Mouse (Mus musculus): ENCODE data around the gene Il4ra. TPM values are rescaled to one million over a fixed set of nuclear protein-coding genes. Genes with fewer than 3 reads are reported as not detected.

The Il4ra gene
- total RNA-seq (2022), result 100 to 1,000 TPM in 2 of 4 experiments, 10 to 100 TPM in 2; 33.7 to 203 (median 102) TPM

- peak; percentile 93 for DNase-seq
Measured at GRCm38 (mm10) chr7:125551766-125552709, at the start of gene Il4ra. Gene Il4ra (plus strand): TSS chr7:125552120.

- DNase-seq, result no peak
Measured at GRCm38 (mm10) chr7:125503374-125504092, 48.4 kb upstream of the Il4ra start.

- DNase-seq, result no peak
Measured at GRCm38 (mm10) chr7:125504618-125505017, 47.3 kb upstream of the Il4ra start.

GRCm38 (mm10) chr7:125505568-125505967 is 46.4 kb upstream of the Il4ra start:
- DNase-seq, result no peak

- DNase-seq, result no peak
Measured at GRCm38 (mm10) chr7:125507279-125507678, 44.6 kb upstream of the Il4ra start.

- DNase-seq, result no peak
Measured at GRCm38 (mm10) chr7:125511432-125511831, 40.5 kb upstream of the Il4ra start.

GRCm38 (mm10) chr7:125511852-125512251 is 40.1 kb upstream of the Il4ra start:
- no peak for DNase-seq

- no peak for DNase-seq
Measured at GRCm38 (mm10) chr7:125515081-125515853, 36.7 kb upstream of the Il4ra start.

- no peak for DNase-seq
Measured at GRCm38 (mm10) chr7:125516723-125517122, 35.2 kb upstream of the Il4ra start.

- DNase-seq, result no peak
Measured at GRCm38 (mm10) chr7:125517470-125517869, 34.5 kb upstream of the Il4ra start.

- DNase-seq, result no peak
Measured at GRCm38 (mm10) chr7:125519715-125520114, 32.2 kb upstream of the Il4ra start.

GRCm38 (mm10) chr7:125523051-125523450 is 28.9 kb upstream of the Il4ra start:
- DNase-seq, result peak; percentile 49

GRCm38 (mm10) chr7:125527186-125527585 is 24.7 kb upstream of the Il4ra start:
- no peak for DNase-seq

GRCm38 (mm10) chr7:125527901-125528580 is 23.9 kb upstream of the Il4ra start:
- DNase-seq, result no peak

- no peak for DNase-seq
Measured at GRCm38 (mm10) chr7:125539351-125539750, 12.6 kb upstream of the Il4ra start.

- DNase-seq, result no peak
Measured at GRCm38 (mm10) chr7:125541026-125541425, 10.9 kb upstream of the Il4ra start.

- no peak for DNase-seq
Measured at GRCm38 (mm10) chr7:125541821-125542220, 10.1 kb upstream of the Il4ra start.

- no peak for DNase-seq
Measured at GRCm38 (mm10) chr7:125542335-125543050, 9.4 kb upstream of the Il4ra start.

- no peak for DNase-seq
Measured at GRCm38 (mm10) chr7:125543497-125543896, 8.4 kb upstream of the Il4ra start.

- no peak for DNase-seq
Measured at GRCm38 (mm10) chr7:125545331-125545730, 6.6 kb upstream of the Il4ra start.

- DNase-seq, result no peak
Measured at GRCm38 (mm10) chr7:125546727-125547126, 5.2 kb upstream of the Il4ra start.

Data from adrenal gland, adult 8-10 months (tissue).